Mouse (Mus musculus) lung, postnatal 10 days (tissue): Measurements from ENCODE around the gene 1810024B03Rik.

Experiments used
- DNase-seq: peaks from one replicate; pipeline ENCODE4 v3.0.0; 2021

The 1810024B03Rik gene

GRCm38 (mm10) chr2:127166261-127166660, 41.8 kb downstream of the 1810024B03Rik start:
- DNase-seq, result peak; percentile 59

DNA sequence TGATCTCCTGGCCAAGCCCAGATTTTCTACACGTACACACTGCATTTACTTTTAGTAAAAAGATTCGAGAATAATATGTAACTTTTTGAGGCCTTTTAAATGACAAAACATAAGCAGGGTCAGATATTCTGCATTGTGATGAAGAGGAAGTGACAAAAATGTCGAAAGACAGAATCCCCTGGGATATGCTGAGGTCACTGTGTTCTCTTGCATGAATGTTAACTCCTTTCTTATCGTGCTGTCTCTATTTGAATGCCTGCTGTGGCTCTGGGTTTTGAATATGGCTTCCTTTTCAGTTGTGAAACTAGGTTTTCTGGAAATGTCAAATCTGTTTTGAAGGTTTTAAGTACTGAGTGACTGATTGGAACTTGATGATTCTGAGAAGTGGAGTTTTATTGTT, 42.4 kb downstream of the 1810024B03Rik start:
- no peak for DNase-seq

DNA sequence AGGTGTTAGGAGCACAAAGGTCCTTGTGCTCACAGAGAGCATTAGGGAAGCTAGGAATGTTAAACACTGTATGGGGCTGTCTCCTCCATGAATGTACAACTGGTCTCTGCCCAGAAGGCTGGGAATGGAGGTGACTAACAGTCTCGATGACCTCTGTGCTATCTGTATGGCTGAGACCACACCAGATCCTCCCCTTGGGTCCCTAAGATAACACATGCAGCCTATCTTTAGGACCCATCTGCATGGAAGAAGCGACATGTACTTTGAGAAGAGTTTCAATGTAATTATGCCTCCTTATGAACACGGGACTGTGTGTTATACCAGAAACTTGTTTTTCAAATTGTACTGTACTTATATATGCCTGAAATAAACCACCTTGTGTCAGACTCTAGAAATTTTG, 62.4 kb downstream of the 1810024B03Rik start:
- no peak for DNase-seq

DNA sequence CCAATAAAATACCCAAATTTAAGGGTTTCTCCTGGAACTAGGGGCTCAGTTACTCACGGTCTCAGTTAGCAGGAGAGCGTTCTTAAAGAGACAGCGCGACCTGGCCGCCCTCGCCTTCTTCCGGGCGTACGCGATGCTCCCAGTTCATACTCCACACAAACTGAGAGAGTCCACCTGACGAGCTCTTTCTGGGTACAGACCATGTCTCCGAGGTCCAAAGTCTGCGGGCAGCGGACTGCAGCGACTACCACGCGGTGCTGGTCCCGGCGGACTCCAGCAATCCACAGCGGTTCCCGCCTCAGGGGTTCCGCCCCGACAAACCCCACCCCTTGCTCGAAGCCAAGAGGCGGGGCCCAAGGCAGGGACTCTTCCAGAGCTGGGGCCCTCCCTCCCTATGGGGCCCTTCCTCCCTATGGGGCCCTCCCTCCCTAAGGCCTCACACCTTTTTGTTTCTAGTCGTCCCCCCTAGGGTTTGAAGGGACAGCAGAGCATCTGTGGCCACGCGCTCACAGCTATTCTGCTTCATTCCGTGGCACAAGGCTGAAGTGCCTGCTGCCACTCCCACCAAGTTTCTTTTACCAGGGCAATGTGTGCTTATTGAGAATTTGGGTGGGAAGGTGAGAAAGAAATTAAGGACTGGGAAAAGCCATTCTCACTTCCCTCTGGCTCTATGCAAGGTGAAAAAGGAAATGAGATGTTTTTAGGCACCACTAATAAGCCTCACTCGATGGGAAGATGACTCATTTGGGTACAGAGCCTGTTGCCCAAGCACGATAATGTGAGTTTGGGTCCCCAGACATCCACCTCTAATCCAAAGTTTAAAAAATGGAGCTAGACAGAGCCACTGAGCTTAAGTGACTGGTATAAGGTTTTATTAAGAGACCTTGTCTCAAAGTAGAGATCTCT, 64.7 kb downstream of the 1810024B03Rik start, which contains the start of gene Itpripl1:
TSS of gene Itpripl1 (minus strand) at position 285 of the 906 bp plus-strand sequence.
- DNase-seq, result peak; percentile 92

GRCm38 (mm10) chr2:127142577-127143157, 65.4 kb downstream of the 1810024B03Rik start:
- no peak for DNase-seq

GRCm38 (mm10) chr2:127142031-127142430, 66.0 kb downstream of the 1810024B03Rik start:
- no peak for DNase-seq

GRCm38 (mm10) chr2:127140011-127140410, 68.1 kb downstream of the 1810024B03Rik start:
- no peak for DNase-seq

DNA sequence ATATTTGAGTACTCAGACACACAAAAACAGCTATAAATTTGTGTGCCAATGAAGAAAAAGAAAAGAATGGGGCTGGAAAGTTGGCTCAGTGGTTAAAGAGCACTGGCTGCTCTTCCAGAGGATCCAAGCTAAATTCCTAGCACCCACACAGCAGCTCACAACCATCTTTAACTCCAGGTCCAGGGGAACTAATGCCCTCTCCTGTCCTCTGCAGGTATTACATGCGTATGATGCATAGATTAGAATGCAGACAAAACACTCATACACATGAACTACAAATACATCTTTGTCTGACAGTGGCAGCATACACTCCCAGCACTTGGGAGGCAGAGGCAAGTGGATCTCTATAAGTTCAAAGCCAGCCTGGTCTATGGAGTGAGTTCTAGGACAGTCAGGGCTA, 68.5 kb downstream of the 1810024B03Rik start:
- DNase-seq, result no peak

DNA sequence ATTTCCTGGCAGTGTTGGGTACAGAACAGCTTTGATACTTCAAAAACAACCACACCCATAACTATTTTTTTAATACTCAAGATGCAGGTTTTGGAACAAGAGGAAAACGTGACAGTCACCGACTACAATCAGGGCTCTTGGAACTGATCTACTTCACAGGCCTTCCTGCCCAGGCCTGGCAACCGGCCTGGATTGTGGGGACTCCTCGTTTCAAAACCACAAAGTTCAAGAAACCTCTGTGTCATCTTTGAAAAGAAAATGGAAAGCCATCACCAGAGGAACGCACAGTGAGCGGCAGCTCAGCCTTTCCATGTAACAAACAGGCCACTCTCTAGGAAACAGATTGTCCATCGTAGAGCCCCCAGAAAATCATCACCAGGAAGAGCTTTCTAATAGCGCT, 69.0 kb downstream of the 1810024B03Rik start:
- DNase-seq, result peak; percentile 14

- no peak for DNase-seq
Measured at GRCm38 (mm10) chr2:127138449-127138848, 69.6 kb downstream of the 1810024B03Rik start.

DNA sequence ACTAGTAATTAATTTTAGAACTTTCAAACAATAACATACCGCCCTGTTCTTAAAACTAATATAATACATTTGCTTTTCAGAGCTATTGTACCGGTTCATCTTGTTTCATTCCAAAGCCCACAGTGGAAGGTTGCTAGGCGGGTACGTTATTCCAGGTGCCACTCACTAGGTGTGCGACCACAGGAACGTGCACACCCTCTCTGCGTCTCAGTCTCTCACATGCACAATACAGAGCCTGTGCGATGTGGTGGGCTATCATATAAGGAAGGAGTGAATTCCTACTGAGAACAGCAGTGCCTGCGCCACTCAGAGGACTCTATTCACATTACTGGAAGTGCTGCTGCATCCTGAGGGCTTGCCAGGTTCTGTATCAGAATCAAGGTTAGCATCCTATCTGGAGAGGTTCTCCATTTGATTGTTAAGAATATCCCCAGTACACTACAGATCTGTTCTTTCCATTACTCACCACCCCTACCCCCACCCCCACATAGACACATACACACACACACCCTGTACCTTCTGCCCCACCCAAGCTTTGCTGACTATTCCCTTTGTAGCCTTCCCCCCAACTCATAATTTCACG, 70.2 kb downstream of the 1810024B03Rik start:
- DNase-seq, result no peak

GRCm38 (mm10) chr2:127136979-127137378, 71.1 kb downstream of the 1810024B03Rik start:
- peak; percentile 77 for DNase-seq
